Mouse (Mus musculus): ENCODE measurements around the gene Rad50.

The Rad50 gene

DNA sequence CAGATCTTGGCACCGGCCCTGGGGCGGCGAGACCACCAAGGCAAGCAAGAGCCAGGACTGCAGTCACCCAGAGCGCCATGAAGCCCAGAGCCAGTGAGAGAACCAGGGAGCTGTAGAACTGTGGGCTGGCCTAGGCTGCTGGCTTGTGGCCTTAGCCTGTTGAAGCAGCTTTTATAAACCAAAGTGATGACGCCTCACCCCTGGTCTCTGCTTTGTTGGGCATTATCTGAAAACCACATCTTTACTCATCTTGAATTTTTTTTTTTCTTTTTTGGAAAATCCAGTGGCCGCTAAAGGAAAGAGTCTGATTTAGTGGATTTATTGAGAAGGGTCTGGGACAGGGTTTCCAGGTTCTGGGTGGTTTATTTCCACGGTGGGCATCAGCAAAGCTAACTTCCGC, 72.6 kb downstream of the Rad50 start, which contains the start of gene Il13:
Gene Il13 (minus strand): TSS at position 147 of the 400 bp plus-strand sequence.
- DNase-seq (ENCODE audit: low read depth, low spot score) = no peak

DNA sequence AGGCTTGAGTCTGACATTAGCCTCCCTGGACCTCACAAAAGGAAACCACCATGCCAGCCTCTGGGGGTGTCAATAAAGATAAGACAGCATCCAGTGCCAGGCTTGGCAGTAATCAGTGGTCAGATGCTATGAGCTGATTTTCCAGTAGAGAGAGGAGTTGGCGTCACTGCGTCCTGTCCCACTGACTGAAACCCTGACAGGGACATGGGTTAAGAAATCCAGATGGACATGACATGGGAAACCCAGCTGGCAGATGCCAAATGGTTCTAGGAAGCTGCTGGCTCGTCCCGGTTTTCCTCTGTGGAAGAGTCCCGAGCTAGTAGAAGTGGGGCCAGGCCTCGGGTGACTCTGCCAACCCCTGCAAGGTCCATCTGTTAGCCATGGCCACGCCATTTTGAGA, 73.5 kb downstream of the Rad50 start:
- no peak for DNase-seq (ENCODE audit: low read depth, low spot score)

DNA sequence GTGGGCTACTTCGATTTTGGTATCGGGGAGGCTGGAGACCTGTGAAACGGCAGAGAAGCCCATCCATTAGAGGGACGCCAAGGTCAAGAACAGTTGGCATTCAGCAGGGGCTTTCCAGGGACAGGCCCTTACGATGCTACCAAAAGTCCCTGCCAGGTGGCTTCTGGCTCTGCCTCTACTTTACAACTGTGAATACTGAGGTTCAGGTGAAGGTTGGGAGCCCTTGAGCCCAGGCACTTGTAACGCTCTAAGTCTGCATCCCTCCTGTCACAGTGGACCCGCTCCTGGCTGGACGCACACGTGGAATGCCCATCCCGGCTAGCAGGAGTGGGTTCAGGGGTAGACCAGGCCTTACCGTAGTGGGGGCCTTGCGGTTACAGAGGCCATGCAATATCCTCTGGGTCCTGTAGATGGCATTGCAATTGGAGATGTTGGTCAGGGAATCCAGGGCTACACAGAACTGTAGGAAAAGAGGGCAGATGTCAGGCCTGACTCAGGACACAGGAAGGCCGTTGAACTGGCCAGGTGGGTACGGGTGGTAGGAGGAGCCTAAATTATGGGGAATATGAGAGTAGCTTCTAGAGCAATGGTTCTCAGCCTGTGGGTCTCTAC, 74.9 kb downstream of the Rad50 start:
- peak; percentile 24 for DNase-seq (ENCODE audit: low read depth, low spot score)

DNA sequence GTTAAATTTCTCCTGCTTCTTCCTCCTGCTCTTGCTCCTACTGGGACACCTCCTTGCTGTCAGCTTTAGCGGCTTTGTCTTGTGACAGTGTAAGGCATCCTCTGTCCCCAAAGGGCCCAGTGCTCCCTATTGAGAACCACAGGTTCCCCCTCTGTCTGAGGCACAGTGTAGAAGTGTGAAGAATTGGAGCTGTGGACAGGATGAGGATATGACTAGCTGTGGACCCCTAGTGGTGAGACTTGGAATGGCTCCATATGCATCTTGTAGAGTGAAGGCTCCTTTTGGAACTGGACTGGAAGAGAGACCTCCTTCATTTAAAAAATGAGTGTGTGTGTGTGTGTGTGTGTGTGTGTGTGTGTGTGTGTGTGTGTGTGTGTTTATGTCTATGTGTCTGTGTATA, 79.3 kb downstream of the Rad50 start:
- peak; percentile 92 for DNase-seq (ENCODE audit: low read depth, low spot score)

DNA sequence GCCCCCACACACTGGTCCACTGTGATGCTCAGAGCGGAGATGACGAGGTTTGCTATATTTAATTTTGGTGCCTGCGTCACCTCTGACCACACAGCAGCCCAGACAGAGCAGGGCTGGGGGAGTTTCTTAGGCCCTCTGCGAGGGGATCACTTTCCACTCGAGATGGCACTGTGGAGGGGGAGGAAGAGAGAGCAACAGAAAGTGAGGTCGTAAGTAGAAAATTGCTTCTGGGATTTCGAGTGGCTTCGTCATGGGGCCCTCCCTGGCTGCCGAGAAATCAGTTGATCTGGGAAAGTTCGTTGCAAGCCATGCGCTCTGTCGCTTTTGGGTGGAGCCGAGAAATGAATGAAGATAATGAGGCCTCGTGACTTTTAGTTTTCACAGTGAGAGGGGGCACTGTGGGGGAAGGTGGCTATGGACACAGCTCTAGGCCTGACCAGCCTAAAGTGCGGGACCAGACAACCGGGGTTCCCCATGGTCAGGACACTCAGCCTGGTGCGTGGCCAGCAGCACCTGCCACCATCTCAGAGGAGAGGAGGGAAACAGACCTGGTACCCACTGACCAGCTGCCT, 80.2 kb downstream of the Rad50 start:
- no peak for DNase-seq (ENCODE audit: low read depth, low spot score)

DNA sequence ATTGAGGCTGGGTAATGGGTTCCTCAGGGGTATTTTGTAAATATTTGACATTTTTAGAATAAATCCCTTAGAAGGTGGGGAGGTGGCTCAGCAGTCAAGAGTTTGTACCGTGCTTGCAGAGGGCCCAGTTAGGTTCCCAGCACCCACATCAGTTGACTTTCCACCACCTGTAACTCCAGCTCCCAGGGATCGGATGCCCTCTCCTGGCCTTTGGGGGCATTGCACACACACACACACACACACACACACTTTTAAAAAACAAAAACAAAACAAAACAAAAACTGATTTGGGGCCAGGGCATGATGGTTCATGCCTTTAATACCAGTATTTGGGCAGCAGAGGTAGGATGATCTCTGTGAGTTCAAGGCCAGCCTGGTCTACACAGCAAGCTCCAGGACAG, 83.0 kb downstream of the Rad50 start:
- DNase-seq (ENCODE audit: low read depth, low spot score) = no peak

DNA sequence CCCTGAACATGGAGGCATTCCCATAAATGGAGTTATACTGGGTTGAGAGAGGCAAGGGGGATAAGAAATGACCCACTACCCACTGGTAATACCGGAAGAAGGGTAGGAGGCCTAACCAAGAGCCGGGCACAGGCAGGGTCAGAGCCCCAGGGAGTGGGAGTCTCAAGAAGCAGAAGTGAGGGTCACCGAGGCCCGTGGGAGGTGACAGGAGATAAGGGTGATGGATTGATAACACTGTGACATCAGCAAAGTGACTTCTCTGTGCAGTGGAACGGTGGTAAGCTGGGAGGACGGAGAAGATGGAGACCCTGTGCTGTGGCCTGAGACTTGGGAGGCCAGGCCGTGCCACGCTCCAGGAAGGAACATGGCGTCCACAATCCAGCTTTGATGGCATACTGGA, 83.5 kb downstream of the Rad50 start:
- DNase-seq (ENCODE audit: low read depth, low spot score) = no peak

DNA sequence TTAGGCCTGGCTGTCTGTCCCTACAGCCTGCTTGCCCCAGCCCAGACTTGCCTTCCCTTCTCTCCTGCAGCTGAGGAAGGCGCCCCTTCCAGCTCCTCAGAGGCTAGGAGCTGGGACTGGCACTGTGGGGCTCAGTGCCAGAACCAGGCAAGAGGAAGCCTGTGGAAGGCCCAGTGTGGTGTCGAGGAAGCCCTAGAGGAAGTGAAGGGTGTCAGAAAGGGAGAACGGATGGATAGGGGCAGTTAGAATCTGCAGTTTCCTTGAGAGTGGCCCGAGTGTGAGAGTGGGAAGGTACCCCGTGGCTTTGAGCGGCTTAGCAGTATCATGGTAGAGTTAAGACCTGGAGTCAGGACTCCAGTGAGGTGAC, 84.7 kb downstream of the Rad50 start:
- no peak for DNase-seq (ENCODE audit: low read depth, low spot score)

DNA sequence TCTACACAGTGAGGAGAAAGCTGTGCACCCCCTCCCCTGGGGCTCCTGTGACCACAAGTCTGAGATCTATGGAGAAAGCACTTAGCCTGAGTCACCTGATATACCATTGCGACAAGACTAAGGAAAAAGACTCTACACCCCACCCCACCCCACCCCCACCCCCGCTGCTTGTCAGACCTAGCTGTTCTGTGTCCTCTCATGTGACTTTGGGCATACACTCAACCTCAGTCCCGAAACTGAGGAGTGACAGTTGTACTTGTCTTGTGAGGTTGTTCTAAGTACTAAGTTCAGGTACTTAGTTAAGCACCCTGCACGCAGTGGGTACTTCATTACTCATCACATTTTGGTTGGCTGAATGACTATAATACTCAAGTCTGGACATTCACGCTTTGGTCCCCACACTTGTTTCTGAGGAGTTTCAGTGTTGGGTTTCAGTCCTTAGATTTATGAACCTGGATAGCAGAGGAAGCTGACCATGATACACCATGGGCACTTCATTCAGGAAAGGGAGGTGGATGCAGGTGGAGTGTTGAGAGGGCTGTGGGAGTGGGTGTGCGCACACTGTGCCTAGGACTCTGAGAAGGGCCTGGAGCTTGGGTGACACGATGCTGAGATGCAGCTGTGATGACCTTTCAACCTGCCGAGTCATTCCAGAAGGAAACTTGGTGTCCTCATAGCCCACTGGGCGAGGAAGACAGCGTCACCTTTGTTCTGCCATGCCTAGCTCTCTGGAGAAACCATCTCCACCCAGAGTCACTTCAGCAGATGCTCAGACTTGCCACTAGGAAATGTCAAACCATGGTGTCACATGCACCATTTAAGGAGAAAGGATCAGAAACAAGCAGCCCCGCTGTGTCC, 85.3 kb downstream of the Rad50 start:
- no peak for DNase-seq (ENCODE audit: low read depth, low spot score)

DNA sequence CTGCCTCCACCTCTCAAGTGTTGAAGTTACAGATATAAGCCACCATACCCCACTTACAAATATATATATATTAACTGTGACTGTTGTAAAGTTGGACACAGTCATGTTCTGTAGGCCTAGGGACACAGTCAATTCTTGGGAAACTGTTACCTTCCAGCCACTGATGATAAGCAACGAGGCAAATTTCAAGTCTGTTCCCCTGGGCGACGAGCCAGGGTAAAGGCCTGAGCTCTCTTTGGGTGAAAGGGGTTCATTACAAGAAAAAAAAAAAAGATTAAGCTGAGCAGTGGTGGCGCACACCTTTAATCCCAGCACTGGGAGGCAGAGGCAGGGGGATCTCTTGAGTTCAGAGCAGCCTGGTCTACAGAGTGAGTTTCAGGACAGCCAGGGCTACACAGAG, 87.0 kb downstream of the Rad50 start:
- DNase-seq (ENCODE audit: low read depth, low spot score) = no peak

DNA sequence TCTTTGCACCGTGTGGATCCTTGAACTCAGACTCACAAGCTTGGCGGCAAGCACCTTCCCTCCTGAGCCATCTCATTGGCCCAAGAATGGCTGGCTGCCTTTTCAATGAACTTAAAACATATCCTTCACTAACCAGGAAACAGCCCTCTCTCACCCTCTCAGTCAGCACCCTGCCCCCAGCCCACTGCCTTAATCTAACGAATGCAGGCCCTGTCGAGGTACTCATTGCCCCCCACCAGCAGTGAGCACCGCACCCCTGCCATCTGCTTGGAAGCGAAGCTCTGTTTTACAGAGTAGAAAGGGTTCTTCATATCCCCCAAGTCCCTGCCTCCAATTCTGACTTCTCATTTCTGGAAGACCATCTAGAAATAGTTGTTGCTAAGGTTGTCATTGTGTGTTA, 87.7 kb downstream of the Rad50 start:
- DNase-seq (ENCODE audit: low read depth, low spot score) = no peak

DNA sequence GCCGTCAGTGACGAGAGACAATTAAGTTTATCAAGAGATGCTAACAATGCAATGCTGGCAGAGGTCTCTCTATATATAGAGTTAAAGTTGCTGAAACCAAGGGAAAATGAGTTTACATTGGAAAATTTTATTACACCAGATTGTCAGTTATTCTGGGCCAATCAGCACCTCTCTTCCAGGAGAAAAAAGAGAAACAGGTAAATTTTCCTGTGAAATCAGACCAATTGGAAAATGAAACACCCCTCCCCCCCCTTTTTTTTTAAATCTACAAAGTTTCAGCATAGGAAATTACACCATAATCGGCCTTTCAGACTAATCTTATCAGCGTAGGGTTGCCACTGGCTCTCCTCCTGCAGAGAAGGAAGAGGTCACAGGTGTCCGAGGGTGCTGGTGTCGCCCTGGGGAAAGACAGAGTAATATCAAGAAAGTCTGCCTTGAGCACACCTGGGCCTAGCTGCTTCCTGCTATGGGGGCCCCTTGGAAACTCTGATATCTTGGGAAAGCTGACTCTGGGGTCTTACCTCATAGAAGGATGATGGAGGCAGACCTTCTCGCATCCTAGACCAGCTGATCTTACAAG, 88.4 kb downstream of the Rad50 start, which contains the start of gene Il4:
Gene Il4 (minus strand): TSS at position 51 of the 580 bp plus-strand sequence.
- DNase-seq (ENCODE audit: low read depth, low spot score) = no peak

DNA sequence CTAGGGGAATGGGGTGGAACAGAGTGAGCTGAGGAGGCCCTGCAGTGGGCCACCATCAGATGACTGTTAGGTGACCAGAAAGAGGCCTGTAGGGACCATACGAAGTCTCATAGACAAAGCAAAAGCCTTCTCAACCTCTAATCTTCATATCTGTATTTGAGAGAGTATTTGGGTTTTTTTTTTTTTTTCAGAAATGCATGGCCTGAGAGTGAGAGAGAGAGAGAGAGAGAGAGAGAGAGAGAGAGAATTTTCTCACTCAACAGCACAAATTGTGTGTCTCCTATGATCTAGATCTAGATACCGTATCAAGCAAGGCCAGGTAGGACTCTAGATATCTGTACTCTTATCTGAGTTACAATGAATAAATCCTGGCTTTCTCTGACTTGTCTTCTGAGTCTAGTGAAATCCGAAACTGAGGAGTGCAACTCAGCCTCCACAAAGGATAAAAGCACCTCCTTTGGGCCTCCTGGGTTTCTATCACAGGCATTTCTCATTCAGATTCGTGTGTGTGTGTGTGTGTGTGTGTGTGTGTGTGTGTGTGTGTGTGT, 89.5 kb downstream of the Rad50 start:
- DNase-seq (ENCODE audit: low read depth, low spot score) = no peak

DNA sequence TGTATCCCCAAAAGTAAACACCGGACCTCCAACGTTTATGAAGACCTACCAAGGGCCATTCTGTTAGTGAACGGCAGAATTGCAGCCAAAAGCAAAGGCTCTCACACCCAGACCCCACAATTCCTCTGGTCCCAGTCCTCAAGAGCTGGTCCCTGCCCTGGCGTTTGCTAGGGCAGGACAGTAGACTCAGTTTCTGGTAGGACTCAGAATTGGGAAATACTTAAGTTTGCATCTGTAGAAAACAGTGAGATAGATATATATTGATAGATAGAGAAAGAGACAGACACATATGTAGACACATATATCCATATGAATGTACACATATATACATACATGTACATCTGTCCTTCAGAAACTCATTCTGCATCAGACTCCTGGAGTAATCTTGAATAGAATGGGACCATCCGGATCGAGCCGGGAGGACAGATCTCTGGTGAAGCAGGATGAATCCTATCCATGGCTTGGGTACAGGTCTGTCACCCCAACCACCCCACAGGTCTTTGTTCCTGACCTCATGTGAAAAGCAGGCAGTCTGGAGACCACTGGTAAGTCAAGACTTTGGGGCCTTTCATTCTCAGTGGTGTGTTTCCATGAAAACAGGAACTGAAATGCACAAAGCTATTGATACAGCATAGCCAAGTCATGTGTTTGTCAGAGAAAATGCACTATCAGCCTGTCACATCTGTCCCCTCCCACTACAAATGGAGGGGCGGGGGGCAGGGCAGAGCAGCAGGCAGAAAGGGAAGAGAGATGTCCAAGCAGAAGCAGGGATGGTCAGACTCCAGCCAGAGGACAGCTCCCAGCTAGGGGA, 90.2 kb downstream of the Rad50 start:
- DNase-seq (ENCODE audit: low read depth, low spot score) = no peak

DNA sequence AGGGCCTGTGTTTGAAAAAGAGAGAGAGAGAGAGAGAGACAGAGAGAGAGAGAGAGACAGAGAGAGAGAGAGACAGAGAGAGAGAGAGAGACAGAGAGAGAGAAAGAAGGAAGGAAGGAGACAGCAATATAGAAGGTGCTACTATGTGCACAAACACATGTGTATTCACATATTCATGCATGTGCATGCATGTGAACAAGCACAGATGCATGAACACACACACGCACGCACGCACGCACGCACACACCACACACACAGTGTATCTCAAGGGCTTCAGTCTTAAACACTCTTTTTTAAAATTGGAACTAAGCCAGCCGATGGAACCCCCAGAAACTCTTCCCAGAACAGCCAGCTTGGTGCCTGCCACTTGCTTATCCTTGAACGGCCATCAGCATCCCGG, 91.5 kb downstream of the Rad50 start:
- no peak for DNase-seq (ENCODE audit: low read depth, low spot score)

DNA sequence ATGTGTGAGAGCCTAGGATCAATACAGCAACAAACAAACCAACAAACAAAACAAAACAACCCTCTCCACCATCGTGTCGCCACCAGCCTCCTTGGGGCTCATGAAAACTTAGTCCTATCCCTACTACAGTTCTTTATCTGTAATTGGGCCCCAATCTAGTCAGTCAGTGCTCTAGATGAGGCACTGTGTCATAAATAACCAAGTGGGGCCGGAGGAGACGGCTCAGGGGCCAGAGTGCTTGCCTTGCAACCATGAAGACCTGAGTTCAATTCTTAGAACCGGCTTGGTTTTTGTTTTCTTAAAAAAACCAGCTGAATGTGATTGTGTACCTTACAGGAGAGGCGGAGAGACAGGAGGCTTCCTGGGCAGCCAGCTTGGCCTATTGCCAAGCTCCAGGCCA, 91.9 kb downstream of the Rad50 start:
- DNase-seq (ENCODE audit: low read depth, low spot score) = no peak

DNA sequence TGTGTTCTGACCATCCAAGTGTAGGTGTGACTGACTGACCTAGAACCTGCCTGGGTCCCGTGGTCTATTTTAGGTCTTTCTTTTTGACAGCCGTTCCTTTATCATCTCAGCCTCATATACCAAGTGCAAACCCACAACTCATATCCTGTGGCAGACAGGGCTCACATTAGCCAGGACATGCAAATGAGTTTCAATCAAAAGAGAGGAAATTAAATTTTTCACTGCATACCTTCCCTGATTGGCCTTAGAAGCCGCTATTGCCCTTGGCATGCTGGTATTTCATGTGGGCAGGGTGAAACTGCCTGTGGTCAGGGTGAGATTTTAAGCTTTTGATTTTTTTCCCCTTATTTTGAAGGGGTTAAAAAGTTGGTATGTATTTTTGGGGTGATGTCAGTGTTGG, 97.4 kb downstream of the Rad50 start:
- DNase-seq (ENCODE audit: low read depth, low spot score) = no peak

DNA sequence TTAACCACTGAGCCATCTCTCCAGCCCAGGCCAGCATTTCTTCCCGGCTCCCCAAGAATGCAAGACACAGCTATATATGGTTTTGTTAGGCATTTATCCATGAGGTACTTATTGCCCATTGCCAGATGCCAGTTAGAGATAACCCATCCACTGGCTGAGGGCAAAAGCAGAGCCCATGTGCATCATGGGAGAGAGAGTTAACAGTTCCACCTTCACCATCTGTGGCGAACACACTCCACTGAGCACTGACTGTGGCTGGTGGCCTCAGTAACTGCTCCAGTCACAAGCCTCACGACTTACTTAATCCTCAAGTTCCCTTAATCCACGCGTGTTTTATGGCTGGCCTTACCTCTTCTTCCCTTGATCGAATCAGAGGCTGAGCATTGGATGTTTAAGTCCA, 97.9 kb downstream of the Rad50 start:
- DNase-seq (ENCODE audit: low read depth, low spot score) = no peak

DNA sequence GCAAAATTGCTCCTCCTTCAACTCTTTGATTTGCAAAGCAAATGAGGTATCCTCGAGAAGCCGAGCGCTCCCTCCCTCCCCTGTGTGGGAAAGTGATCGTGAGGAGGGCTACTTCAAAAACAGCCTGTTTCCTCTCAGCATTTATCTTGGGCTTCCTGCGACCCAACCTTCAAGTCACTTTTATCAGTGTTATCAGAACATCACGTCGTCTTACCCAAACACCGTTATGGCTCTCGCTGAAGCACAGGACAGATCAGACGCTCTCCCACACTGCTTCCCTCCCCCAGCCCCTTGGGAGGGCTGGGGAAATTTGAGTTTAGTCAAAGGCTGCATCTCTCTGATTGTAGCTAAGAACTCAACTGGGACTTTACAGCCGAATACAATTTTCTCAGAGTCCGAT, 101.5 kb downstream of the Rad50 start:
- DNase-seq (ENCODE audit: low read depth, low spot score) = no peak

DNA sequence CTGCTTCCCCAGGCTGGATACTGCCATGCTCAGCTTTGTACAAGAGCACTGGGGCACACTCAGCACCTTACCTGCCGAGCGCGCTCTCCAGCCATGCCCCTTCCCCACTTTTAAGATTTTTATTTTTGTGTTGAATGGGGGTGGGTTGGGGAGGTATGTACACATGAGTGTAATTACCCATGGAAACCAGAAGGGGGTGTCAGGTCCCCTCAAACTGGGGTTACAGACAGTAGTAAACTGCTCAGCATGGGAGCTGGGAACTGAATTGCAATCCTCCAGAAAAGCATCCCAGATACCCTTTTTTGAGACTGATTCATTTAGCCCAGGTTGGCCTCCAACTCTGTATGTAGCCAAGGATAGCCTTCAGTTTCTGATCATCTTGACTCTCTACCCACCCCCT, 102.1 kb downstream of the Rad50 start:
- DNase-seq (ENCODE audit: low read depth, low spot score) = no peak

Measured in brain, adult 2 months (tissue).